Mouse (Mus musculus) left cerebral cortex, adult 2 months (tissue): ENCODE measurements at regions not wholly inside any gene's neighbourhood (a gene's known extent, or its start where the extent isn't known, plus 50 kb on each side); places are given as distances from the start of the nearest gene placed in this dataset.
A peak's percentile ranks its signal among the peaks of the same experiment; 100 is the strongest.
"Not testable (repeated sequence)": the region's sequence is repeated elsewhere in the genome, so short reads cannot be mapped to it uniquely, and the experiment has no call there.

Experiments used
- DNase-seq, 2 experiments: peaks; one replicate each; pipeline ENCODE4 v3.0.0; 2021 to 2022; ENCODE audit warnings: low spot score in 2 of 2, mixed read lengths in 1 of 2; ENCODE audit errors: extremely low spot score in 1 of 2
- H3K27ac ChIP-seq: fragments of 200-600 bp; 2 replicates; pipeline ENCODE4 v1.8.1; 2022
- H3K4me3 ChIP-seq: fragments of 200-600 bp; 2 replicates; pipeline ENCODE4 v1.8.1; 2022
- CTCF ChIP-seq: fragments of 200-600 bp; IDR thresholded peaks from 2 replicates; pipeline ENCODE4 v1.8.1; 2022; ENCODE audit warnings: antibody characterized with exemption, mild to moderate bottlenecking, moderate library complexity
- intact Hi-C: fragments of 180-260 bp; cut with DNase I; formaldehyde crosslinking; loops from one replicate; pipeline ENCODE4 v1.15.1; 2025

DNA sequence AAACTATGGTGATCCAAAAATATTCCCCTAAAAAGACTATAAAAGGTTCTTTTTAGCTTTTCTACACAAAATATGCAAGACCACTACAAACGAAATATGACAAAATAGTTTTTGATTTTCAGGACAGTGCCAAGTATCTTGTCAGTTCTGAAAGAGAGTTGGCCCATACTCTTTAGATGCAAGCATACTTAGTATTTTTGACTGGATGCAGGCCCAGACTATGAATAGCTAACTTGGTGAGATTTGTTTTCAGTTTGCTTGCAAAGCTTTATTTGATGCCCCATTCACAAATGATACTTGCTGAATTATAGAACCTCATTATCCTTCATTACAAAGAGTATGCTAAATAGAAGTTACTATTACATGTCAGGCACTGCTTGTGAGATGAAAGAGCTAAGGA, 258.8 kb downstream of the Casp12 start:
- Histone ChIP-seq H3K27ac (no peak overlapping the region), H3K4me3 (no peak overlapping the region)
- intact Hi-C loops = no loop called here
- no peak for TF ChIP-seq CTCF
- DNase-seq = no peak

DNA sequence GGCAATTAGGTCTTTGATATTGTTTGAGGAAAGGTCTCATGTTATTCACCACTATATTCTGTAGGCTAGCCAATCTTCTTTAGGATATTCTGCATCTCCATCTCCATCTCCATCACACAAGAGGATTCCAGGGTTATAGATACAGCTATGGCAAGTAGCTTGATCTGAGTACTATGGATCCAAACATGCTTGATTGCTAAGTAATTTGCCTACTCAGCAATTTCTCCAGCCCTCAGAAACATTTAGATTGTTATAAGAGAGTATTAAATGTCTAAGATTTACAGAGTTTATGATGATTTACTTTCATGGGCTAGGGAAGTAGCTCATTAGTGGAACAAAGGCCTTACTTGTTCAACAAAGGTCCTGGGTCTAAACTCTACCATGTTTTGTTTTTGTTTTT, 259.8 kb downstream of the Casp12 start:
- TF ChIP-seq CTCF = no peak
- DNase-seq = no peak
- intact Hi-C loops = no loop called here
- no peak overlapping the region for H3K27ac ChIP-seq
- no peak overlapping the region for H3K4me3 ChIP-seq

DNA sequence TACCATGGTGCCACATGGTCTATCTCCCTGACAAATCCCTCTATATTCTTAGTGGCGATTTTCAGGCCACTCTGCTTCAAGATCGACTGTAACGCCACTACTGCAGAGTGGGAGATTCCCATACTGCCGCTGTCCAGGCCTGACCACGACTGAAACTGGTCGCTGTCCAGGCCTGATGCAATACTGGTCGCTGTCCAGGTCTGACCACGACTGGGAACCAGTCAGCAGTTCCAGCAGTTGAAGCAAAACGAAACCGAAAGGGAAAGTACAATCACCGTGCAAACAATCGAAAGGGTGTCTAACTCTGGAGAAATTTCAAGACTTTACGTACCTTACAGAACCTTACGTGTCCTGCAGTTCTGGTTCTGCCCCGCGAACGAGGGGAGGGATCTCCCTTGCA, 271.5 kb downstream of the Casp12 start:
- intact Hi-C loops = no loop called here
- H3K27ac ChIP-seq = no peak overlapping the region
- TF ChIP-seq CTCF = no peak
- H3K4me3 ChIP-seq = no peak overlapping the region
- DNase-seq = no peak

DNA sequence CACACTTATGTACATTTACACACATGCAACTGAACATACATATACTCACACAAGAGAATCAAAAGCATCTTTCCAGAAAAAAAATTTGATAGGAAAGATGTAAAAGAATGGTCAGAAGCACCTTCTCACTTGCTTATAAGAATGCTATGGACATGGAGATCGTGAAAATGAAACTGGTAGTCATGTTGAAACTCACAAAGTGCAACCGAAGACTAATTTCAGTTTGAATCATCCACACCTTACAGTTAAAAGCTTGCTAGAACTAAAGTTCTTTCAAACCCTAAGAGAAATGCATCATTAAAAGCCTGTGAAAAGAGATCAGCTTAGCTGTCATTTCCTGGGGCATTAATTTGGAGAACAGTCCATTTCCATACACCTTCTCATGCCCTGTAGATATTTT, 278.2 kb downstream of the Casp12 start:
- Histone ChIP-seq H3K4me3 (no peak overlapping the region), H3K27ac (no peak overlapping the region)
- no peak for DNase-seq
- no peak for TF ChIP-seq CTCF
- intact Hi-C loops = no loop called here

DNA sequence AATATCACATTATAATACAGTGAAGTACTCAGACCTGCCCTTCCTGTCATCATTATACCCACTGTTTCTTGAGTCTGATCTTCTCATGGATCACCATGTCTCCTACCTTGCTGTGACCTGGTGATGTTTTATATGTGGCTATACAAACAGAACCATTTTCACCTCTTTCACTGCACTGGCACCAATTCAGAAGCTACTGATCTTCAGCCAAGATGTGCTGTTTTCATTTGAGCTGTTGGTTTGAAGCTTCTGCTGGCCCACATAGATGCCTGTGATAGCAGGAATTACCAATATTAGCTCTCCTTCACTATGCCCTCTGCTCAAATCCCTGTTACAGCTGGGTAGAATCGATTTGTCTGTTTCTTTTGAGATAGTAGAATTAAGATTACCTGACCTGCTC, 282.3 kb downstream of the Casp12 start:
- Histone ChIP-seq H3K4me3 (no peak overlapping the region), H3K27ac (no peak overlapping the region)
- no peak for TF ChIP-seq CTCF
- intact Hi-C loops = no loop called here
- DNase-seq = no peak

DNA sequence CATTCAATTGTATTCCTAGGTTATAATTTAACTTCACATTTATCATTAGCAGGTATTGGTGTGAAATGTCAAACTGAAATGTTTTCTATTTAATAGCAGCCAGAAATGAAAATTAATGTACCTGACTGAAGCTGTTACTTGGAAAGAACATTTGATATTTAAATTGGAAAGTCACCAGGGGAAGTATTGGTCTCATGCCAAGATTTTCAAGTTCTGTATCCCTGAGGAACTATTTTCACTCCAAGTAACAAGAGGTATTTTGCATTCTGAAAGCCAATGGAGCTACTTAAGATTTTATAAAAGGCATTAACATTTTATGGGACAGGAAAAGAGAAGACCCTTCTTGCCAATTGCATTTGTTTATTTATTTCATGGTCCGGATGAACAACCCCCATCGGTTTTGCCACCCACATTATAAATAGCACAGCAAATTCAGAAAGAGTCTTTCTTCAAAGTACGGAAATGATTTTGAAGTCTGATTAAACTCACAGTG, 289.3 kb downstream of the Casp12 start:
- H3K4me3 ChIP-seq = no peak overlapping the region
- no peak for DNase-seq
- no peak for TF ChIP-seq CTCF
- intact Hi-C loops = loop anchor here (5.0 kb wide), 2 partner anchors 137 to 1097 kb away; no protein-coding TSS in a partner anchor
- H3K27ac ChIP-seq = no peak overlapping the region

DNA sequence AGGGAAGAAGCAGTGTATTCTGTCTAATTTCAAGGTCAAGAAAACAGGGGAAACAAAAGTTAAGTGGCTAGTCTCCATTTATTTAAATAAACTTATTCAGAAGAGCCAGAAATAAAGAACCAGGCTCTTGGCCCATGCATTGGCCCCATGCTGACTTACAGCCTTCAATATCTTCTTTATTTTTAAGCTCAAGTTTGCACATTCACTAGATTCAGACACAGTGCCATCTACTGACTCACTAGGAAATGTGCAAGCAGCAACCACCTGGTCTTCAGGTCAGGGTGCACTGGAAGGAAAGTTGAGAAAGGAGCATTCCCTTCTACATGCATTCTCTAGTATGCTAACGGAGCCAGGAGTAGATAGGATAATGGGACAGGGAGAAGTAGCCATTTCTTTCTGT, 289.7 kb downstream of the Casp12 start:
- H3K4me3 ChIP-seq = no peak overlapping the region
- peak; percentile 74 for TF ChIP-seq CTCF
- no peak overlapping the region for H3K27ac ChIP-seq
- intact Hi-C loops = loop anchor here (5.0 kb wide), 3 partner anchors 138 to 1098 kb away; partner anchors contain the start of gene Gria4
- DNase-seq = peak in 1 of 2 experiments; percentile 10

DNA sequence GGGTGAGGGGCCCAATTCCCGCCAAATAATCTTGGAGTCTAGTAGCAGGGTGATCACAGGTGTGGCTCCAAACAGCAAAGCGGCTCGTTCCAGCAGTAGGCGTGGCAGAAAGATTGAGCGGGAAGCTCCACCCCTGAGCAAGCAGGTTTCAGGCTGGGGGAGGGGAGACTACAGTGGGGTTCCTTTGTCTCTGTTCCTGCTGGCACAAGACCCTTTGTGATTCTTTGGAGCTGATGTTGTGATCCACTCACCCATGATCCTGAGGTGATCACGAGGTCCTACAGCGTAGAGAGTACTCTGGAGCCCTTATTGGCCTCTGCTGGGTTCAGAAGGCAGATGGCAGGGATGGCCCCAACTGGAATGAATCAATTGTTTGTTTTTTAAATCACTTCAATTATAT, 318.7 kb downstream of the Casp12 start:
- intact Hi-C loops = no loop called here
- TF ChIP-seq CTCF = no peak
- H3K27ac ChIP-seq = no peak overlapping the region
- DNase-seq = no peak
- no peak overlapping the region for H3K4me3 ChIP-seq

DNA sequence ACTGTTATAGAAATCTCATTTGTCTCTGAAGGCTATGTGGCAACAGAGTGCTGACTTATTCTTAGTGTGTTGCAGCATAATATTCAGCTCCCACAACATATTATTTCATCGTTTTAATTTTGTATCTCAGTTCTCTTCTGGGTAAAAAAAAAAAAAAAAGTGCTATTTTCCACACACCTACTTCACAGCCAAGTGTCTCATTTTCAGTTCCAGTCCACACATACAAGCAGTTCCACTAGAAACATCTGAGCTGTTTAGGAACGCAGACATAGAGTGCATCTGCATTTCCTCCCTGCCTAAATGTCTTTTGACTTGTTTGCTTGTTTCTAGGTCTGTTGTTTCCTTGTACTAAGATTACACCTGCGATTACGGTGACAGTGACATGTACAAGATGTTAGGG, 328.3 kb downstream of the Casp12 start:
- intact Hi-C loops = no loop called here
- Histone ChIP-seq H3K27ac (no peak overlapping the region), H3K4me3 (no peak overlapping the region)
- DNase-seq = no peak
- TF ChIP-seq CTCF = no peak

DNA sequence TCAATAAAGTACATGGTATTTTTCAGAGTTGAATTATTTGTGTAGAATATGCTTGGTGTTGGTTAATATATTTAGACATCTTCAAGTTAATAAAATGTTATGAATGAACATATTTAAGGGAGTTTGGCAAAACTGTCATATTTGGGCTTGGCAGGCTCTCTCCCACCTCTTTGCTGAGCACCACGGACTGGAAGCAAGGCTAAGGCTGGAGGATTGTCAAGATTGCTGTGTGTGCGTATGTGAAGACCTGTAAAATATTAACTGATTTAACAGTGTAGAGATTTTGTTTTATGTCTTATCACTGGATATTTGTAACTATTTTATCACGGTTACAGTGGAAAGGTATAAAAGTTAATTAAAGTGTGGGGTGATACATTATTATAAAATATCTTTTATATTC, 363.3 kb downstream of the Casp12 start:
- intact Hi-C loops = no loop called here
- no peak for TF ChIP-seq CTCF
- H3K27ac ChIP-seq = no peak overlapping the region
- DNase-seq = no peak
- H3K4me3 ChIP-seq = no peak overlapping the region

DNA sequence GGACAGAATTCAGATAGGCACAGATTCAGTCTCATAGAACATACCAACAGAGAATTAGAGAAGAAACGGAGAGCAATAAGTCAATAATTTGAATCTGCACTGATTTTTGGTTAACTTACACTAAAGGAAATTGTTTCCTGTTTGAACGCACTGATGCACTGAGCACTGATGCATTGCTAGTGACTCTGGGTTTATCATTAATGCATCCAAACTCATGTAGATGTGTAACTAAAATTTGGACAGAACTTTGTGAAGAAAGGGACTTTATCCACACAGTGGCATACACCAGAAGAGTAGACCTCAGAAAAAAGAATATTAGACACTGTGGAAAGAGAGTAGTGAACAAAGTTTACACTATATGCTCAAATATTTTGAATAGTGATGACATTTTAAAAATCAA, 364.2 kb downstream of the Casp12 start:
- TF ChIP-seq CTCF = no peak
- Histone ChIP-seq H3K4me3 (no peak overlapping the region), H3K27ac (no peak overlapping the region)
- intact Hi-C loops = no loop called here
- no peak for DNase-seq

DNA sequence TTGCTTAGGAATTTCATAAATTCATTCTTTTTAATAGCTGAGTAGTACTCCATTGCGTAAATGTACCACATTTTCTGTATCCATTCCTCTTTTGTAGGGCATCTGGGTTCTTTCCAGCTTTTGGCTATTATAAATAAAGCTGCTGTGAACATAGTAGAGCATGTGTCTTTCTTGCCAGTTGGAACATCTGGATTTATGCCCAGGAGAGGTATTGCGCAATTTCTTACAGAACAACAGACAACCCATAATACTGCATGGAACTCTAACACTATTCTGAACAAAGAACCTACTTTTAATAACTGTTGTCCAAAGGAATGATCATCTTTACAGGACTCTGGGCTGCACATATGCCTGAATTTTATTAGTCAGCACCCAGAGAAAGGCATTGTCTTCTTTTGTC, 373.4 kb downstream of the Casp12 start:
- H3K4me3 ChIP-seq, DNase-seq, intact Hi-C loops, H3K27ac ChIP-seq: not testable (repeated sequence)

DNA sequence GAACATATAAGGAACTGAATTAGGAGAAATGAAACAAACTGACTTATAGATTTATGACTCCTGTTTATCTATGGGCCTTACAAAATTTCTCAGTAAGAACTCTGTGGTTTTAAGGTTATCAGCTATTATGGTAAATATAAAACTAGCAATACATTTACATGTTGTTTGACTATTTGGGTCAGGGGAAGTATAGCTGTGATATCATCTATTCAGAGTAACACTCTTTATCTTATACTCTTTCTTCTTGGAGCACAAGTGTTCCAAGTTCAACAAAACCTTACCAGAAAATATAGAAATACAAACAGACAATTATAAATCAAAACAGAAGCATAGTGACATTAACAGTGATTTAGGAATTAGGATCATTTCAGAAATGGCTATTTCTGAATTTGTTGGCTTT, 383.6 kb downstream of the Casp12 start:
- H3K4me3 ChIP-seq = no peak overlapping the region
- TF ChIP-seq CTCF = no peak
- no peak for DNase-seq
- H3K27ac ChIP-seq = no peak overlapping the region
- intact Hi-C loops = no loop called here
